Mouse (Mus musculus) Patski (cell line): ENCODE measurements at regions not wholly inside any gene's neighbourhood (a gene's known extent, or its start where the extent isn't known, plus 50 kb on each side); places are given as distances from the start of the nearest gene placed in this dataset.

Experiments used
- ATAC-seq: fragments of 100-300 bp; one replicate; pipeline ENCODE4 v1.8.0; 2021
- CTCF ChIA-PET: fragments of 350-600 bp; sonication (Branson Sonifier 250); formaldehyde crosslinking; loops from one replicate; lab custom pipeline; 2022; ENCODE audit warnings: inconsistent platforms; lab: Charles Lee
- POLR2A ChIA-PET: fragments of 350-600 bp; sonication (Branson Sonifier 250); formaldehyde crosslinking; loops from one replicate; lab custom pipeline; 2022; ENCODE audit warnings: antibody characterized with exemption, inconsistent platforms; lab: Charles Lee
- DNase-seq: peaks from one replicate; pipeline ENCODE4 v3.0.0-alpha.2; 2011; ENCODE audit warnings: low read depth, low spot score
- H3K27me3 ChIP-seq: fragments of 371-371 bp; one replicate; pipeline ENCODE4 v1.5.1; 2021
- CTCF ChIP-seq: fragments of 100-300 bp; IDR thresholded peaks from one replicate; pipeline ENCODE4 v1.5.1; 2021
- in situ Hi-C: fragments of 300-500 bp; cut with MboI; formaldehyde crosslinking; loops from 3 replicates; pipeline ENCODE4 v1.11.1; 2018; ENCODE audit warnings: low pct_unique_long_range_greater_than_20kb, mixed read lengths

DNA sequence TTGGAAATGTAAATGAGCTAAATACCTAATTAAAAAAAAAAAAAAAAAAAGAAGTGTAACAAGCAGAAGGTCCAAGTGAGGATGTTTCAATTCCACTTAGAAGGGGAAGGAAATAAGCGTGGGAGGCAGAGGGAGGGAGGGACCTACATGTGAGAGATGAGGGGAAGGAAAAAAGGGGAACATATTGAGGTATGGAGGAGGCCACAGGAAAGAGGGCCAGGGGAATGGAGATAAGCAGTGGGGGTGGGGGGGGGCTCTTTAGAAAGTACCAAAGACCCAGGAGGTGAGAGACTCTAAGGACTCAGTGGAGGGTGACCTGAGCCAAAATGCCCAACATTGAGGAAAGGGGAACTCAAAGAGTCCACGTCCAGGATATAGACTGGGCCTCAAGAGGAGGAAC is 818.9 kb downstream of the Nr4a2 start:
- no peak for TF ChIP-seq CTCF
- H3K27me3 ChIP-seq: no peaks in the 10 kb centered on the region
- ATAC-seq: no peak
- ChIA-PET CTCF (no interaction called here), POLR2A (no interaction called here)
- no peak for DNase-seq
- in situ Hi-C loops: no loop called here

DNA sequence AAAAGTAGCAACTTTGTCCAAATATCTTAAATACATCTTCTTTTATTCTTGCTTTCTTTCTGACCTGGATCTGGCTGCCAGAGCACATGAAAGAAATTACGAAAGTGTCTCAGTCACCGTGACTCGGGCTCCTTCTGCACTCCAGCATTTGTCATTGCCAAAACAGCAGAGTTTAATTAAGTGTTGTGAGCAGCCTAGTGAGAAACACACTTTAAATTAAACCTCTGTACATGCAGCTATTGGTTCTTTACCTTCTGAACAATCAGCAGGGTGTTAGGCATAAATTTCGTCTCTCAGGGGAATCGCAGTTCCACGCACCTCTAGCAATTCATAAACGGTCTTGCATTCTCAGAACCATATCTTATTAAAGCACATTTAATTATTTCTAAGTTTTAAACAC is 802.1 kb downstream of the Nr4a2 start:
- H3K27me3 ChIP-seq: peaks cover 22% of the 10 kb centered on the region
- DNase-seq (no peak), ATAC-seq (no peak)
- ChIA-PET CTCF (no interaction called here), POLR2A (no interaction called here)
- TF ChIP-seq CTCF: no peak
- in situ Hi-C loops: no loop called here

DNA sequence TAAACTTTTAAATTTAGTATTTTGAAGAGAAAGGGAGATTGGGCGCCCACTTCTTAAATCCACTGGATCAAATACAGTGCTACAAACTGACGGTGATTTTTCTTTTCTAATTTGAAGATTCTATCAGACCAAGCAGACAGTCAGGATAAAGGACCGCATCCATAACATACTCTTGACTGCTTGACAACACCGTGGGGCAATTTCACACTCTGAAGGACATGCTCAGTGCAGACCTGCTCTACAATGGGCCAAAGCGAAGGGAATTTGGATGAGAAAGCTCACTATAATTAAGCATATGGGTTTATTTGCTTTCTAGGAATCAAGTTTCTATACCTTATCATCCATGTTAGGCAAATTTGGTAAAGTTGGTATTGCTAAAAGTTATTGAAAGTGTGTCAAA is 801.3 kb downstream of the Nr4a2 start:
- no peak for ATAC-seq
- ChIA-PET CTCF (no interaction called here), POLR2A (no interaction called here)
- in situ Hi-C loops: no loop called here
- peaks cover 22% of the 10 kb centered on the region for H3K27me3 ChIP-seq
- TF ChIP-seq CTCF: no peak
- DNase-seq: no peak

DNA sequence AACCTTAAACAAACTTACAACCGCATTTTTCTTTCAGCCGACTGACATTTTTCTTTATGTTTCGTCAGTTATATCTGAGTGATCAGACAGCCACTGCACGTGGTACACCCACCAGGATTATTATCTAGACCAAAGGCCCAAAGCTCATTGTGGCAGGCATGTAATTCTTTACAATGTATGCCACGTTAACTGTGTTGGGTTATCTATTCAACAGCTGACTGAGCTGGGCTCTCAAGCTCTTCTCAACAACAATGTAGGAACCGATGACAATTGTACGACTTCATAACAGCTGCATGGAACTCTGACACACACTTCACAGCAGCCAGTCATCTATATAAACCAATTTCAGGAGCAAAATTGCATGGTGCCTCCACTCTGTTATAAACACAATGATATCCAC is 787.8 kb downstream of the Nr4a2 start:
- ChIA-PET CTCF (no interaction called here), POLR2A (no interaction called here)
- H3K27me3 ChIP-seq: peaks cover 14% of the 10 kb centered on the region
- no peak for TF ChIP-seq CTCF
- DNase-seq (no peak), ATAC-seq (no peak)
- in situ Hi-C loops: no loop called here

- ATAC-seq (no peak), DNase-seq (no peak)
- no peak for TF ChIP-seq CTCF
- in situ Hi-C loops: no loop called here
- CTCF ChIA-PET: no interaction called here
- POLR2A ChIA-PET: no interaction called here
- peaks cover 3% of the 10 kb centered on the region for H3K27me3 ChIP-seq
These were observed 759.7 kb downstream of the Nr4a2 start for GRCm38 (mm10) chr2:56364065-56364464.
